Mouse (Mus musculus): ENCODE measurements around the gene Carmil1. TPM values are rescaled to one million over a fixed set of nuclear protein-coding genes. Genes with fewer than 3 reads are reported as not detected.

Gene Carmil1
- polyA plus RNA-seq, 1 experiment from 2014 or later: 44.8 TPM

GRCm38 (mm10) chr13:24195371-24195770 is 85.2 kb downstream of the Carmil1 start:
- Histone ChIP-seq H3K9ac (no peak overlapping the region), H3K4me2 (replicated peaks) (no peak overlapping the region), H3K9me3 (peaks cover 3% of the 10 kb centered on the region; the same call in 1 of the 2 replicates), H3K36me3 (no peaks in the 10 kb centered on the region), H3K4me3 (no peak overlapping the region), H3K4me1 (peaks cover 49% of the 10 kb centered on the region), H3K27me3 (no peaks in the 10 kb centered on the region), H3K27ac (peak overlapping the region; percentile 69; the same call in 1 of the 2 replicates)
- WGBS: 57% methylated on average over 3 of the region's 3 CpGs
- ATAC-seq (ENCODE audit: low FRiP score, low read depth): no peak

DNA sequence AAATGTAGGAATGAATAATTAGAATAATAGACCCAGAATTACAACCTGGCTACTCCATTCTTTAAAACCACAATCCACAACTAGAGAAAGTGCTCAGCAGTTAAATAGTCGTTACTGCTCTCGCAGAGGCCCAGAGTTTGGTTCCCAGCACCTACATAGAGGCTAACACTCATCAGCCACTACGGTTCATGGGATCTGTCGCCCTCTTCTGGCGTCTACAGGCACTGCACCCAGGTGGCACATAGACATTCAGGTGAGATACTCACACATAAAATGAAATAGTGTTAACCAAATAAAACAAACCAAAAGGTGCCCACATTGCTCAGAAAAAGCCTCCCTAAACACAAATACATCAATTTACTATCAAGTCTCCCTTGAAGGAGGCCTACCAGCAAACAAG is 86.6 kb downstream of the Carmil1 start:
- Histone ChIP-seq H3K9ac (no peak overlapping the region), H3K4me1 (peaks cover 35% of the 10 kb centered on the region), H3K27ac (0 out of 2 replicates have a peak overlapping the region, but pooled peaks have one; percentile 45), H3K27me3 (no peaks in the 10 kb centered on the region), H3K36me3 (no peaks in the 10 kb centered on the region), H3K4me2 (replicated peaks) (no peak overlapping the region), H3K9me3 (peaks cover 3% of the 10 kb centered on the region; the same call in 1 of the 2 replicates), H3K4me3 (no peak overlapping the region)
- 82% methylated on average over 5 of the region's 5 CpGs for WGBS
- ATAC-seq (ENCODE audit: low FRiP score, low read depth): no peak

- peaks cover 17% of the 10 kb centered on the region for H3K4me1 ChIP-seq
- H3K27ac ChIP-seq: no peak overlapping the region; the same call in 1 of the 2 replicates
- H3K4me3 ChIP-seq: no peak overlapping the region
- no peaks in the 10 kb centered on the region for H3K27me3 ChIP-seq
- WGBS: 78% methylated on average over 9 of the region's 9 CpGs
- H3K9me3 ChIP-seq: peaks cover 3% of the 10 kb centered on the region; the same call in 1 of the 2 replicates
- H3K9ac ChIP-seq: no peak overlapping the region
- no peaks in the 10 kb centered on the region for H3K36me3 ChIP-seq
- no peak overlapping the region for H3K4me2 ChIP-seq (replicated peaks)
- no peak for ATAC-seq (ENCODE audit: low FRiP score, low read depth)
Observed at GRCm38 (mm10) chr13:24190875-24191663, 89.5 kb downstream of the Carmil1 start.

GRCm38 (mm10) chr13:24187026-24187425 is 93.6 kb downstream of the Carmil1 start:
- no peak for ATAC-seq (ENCODE audit: low FRiP score, low read depth)
- Histone ChIP-seq H3K9me3 (no peaks in the 10 kb centered on the region), H3K4me3 (no peak overlapping the region), H3K27me3 (no peaks in the 10 kb centered on the region), H3K4me1 (peaks cover 4% of the 10 kb centered on the region), H3K27ac (no peak overlapping the region), H3K9ac (no peak overlapping the region), H3K36me3 (no peaks in the 10 kb centered on the region), H3K4me2 (replicated peaks) (no peak overlapping the region)
- WGBS: 37% methylated on average over 2 of the region's 2 CpGs

DNA sequence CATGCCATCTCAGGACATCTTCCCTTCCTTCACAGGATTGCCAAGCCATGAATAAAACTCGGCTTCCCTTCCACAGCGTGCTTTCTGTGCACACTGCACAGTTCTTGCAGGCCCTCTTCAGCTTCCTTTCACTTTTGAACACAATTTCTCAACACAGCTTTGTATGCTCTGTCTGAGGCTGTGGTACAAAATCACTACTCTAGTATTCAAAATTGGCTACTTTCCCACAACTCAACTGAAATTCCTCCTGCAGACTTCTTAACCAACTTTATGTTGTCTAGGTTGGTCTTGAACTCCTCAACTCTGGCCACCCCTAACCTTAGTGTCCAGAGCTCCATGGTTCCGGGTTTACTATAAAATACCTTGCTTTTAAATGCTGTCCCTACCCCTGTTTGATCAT is 95.0 kb downstream of the Carmil1 start:
- H3K36me3 ChIP-seq: no peaks in the 10 kb centered on the region
- no peak overlapping the region for H3K9ac ChIP-seq
- no peak overlapping the region for H3K27ac ChIP-seq
- no peaks in the 10 kb centered on the region for H3K9me3 ChIP-seq
- no peak for ATAC-seq (ENCODE audit: low FRiP score, low read depth)
- no peak overlapping the region for H3K4me2 ChIP-seq (replicated peaks)
- H3K4me3 ChIP-seq: no peak overlapping the region
- H3K27me3 ChIP-seq: no peaks in the 10 kb centered on the region
- peaks cover 4% of the 10 kb centered on the region for H3K4me1 ChIP-seq
- WGBS: 82% methylated on average over 3 of the region's 3 CpGs

DNA sequence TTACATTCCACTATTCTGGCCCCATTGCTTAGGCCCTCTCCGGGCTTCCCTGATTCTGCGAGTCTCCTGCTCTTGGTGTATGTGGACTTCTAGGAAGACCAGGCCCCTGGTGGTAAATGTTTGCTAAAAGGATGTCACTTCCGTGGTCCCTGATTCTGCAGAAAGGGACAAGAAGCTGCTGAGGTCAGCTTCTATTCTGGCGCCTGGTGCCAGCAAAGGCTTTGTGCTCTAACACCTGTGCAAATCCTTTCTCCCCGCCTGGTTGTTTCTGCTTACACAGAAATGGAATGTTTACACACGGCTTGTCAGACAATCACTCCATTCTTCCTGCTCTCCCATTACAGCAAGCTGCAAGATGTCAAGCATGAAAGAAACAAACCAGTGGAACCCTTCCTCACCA is 97.7 kb downstream of the Carmil1 start:
- Histone ChIP-seq H3K36me3 (no peaks in the 10 kb centered on the region), H3K4me1 (peaks cover 14% of the 10 kb centered on the region), H3K27ac (no peak overlapping the region; the same call in 1 of the 2 replicates), H3K9me3 (no peaks in the 10 kb centered on the region), H3K4me3 (no peak overlapping the region), H3K27me3 (no peaks in the 10 kb centered on the region), H3K4me2 (replicated peaks) (no peak overlapping the region), H3K9ac (no peak overlapping the region)
- 53% methylated on average over 6 of the region's 6 CpGs for WGBS
- ATAC-seq (ENCODE audit: low FRiP score, low read depth): no peak

DNA sequence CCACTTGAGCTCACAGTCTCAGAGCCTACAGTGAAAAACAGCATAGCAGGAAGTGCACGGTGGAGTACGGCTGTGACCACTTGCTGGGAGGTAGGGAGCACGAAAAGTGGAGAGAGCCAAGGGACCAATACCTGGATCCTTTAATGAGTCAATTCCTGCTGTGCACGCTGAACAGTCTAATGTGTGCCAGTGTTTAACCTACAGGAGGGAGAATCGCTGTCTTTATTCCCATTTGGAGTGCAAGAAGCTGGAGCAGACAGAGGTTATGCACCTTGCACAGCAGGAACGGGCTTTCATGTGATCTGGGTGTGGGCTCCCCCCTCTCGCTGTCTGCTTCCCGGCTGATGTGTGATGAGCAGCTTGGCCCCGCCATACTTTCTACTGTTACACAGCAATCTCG is 101.1 kb downstream of the Carmil1 start:
- no peak overlapping the region for H3K4me2 ChIP-seq (replicated peaks)
- H3K36me3 ChIP-seq: 0 out of 2 replicates have a peak, but pooled peaks cover 3% of the 10 kb centered on the region
- 68% methylated on average over 10 of the region's 10 CpGs for WGBS
- H3K4me1 ChIP-seq: peaks cover 20% of the 10 kb centered on the region
- H3K9me3 ChIP-seq: no peaks in the 10 kb centered on the region
- ATAC-seq (ENCODE audit: low FRiP score, low read depth): no peak
- H3K27ac ChIP-seq: no peak overlapping the region
- H3K4me3 ChIP-seq: no peak overlapping the region
- H3K27me3 ChIP-seq: no peaks in the 10 kb centered on the region
- no peak overlapping the region for H3K9ac ChIP-seq

DNA sequence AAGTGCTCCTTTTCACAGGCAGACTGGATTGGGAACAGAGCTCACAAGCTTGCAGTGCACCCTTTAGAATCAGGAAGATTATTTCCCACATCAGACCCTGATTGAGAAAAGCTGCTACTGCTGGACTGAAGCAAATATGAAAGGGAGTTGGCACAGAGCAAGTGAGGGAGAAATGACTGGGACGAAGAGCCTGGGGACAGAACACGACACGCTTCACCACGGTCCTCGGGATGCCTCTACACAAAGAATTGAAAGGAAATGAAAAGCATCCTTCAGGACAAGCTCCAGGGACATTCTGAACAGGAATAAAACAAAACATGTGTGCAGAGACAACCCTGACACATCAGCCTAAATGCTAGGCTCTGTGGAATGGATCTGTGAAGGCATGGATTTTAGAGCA is 103.0 kb downstream of the Carmil1 start:
- Histone ChIP-seq H3K4me2 (replicated peaks) (no peak overlapping the region), H3K27me3 (no peaks in the 10 kb centered on the region), H3K4me3 (no peak overlapping the region), H3K27ac (no peak overlapping the region), H3K36me3 (0 out of 2 replicates have a peak, but pooled peaks cover 3% of the 10 kb centered on the region), H3K9me3 (no peaks in the 10 kb centered on the region), H3K9ac (no peak overlapping the region), H3K4me1 (peaks cover 16% of the 10 kb centered on the region)
- 64% methylated on average over 5 of the region's 5 CpGs for WGBS
- no peak for ATAC-seq (ENCODE audit: low FRiP score, low read depth)

GRCm38 (mm10) chr13:24176835-24177234 is 103.8 kb downstream of the Carmil1 start:
- no peak overlapping the region for H3K9ac ChIP-seq
- H3K27me3 ChIP-seq: no peaks in the 10 kb centered on the region
- H3K4me3 ChIP-seq: no peak overlapping the region
- ATAC-seq (ENCODE audit: low FRiP score, low read depth): no peak
- no peak overlapping the region for H3K27ac ChIP-seq
- H3K4me2 ChIP-seq (replicated peaks): no peak overlapping the region
- 0 out of 2 replicates have a peak, but pooled peaks cover 3% of the 10 kb centered on the region for H3K36me3 ChIP-seq
- peaks cover 16% of the 10 kb centered on the region for H3K4me1 ChIP-seq
- WGBS: 64% methylated on average over 4 of the region's 4 CpGs
- H3K9me3 ChIP-seq: no peaks in the 10 kb centered on the region

GRCm38 (mm10) chr13:24169658-24170057 is 110.9 kb downstream of the Carmil1 start:
- Histone ChIP-seq H3K4me2 (replicated peaks) (no peak overlapping the region), H3K27me3 (no peaks in the 10 kb centered on the region), H3K36me3 (peaks cover 4% of the 10 kb centered on the region), H3K27ac (no peak overlapping the region), H3K4me1 (no peaks in the 10 kb centered on the region), H3K9ac (no peak overlapping the region), H3K4me3 (no peak overlapping the region), H3K9me3 (no peaks in the 10 kb centered on the region)
- ATAC-seq (ENCODE audit: low FRiP score, low read depth): no peak
- WGBS: 87% methylated on average over 1 of the region's 1 CpGs

DNA sequence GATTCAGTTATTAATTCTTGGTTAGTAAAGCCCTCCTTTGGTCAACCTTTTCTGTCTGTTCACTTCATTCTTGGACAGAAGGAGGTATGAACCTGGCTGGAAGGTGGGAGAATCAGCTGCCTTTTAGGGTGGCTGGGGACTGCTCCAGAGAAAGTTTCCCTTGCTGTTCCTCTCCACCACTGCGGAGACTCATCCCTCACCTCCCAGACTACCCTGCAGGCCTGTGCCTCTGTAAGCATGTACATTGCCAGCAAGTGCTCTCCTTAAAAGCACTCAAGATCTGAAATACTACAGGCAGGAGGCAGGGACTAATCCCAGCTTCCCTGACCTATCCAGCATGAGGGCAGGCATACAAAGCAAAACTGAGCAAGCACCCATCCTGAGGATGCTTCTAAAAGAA is 117.2 kb downstream of the Carmil1 start:
- no peaks in the 10 kb centered on the region for H3K4me1 ChIP-seq
- peaks cover 17% of the 10 kb centered on the region for H3K36me3 ChIP-seq
- ATAC-seq (ENCODE audit: low FRiP score, low read depth): no peak
- no peak overlapping the region for H3K4me2 ChIP-seq (replicated peaks)
- no peaks in the 10 kb centered on the region for H3K27me3 ChIP-seq
- 97% methylated on average over 1 of the region's 1 CpGs for WGBS
- no peak overlapping the region for H3K9ac ChIP-seq
- no peaks in the 10 kb centered on the region for H3K9me3 ChIP-seq
- H3K4me3 ChIP-seq: no peak overlapping the region
- no peak overlapping the region for H3K27ac ChIP-seq

- H3K4me1 ChIP-seq: no peaks in the 10 kb centered on the region
- no peak overlapping the region for H3K4me2 ChIP-seq (replicated peaks)
- no peak overlapping the region for H3K9ac ChIP-seq
- H3K4me3 ChIP-seq: no peak overlapping the region
- ATAC-seq (ENCODE audit: low FRiP score, low read depth): no peak
- H3K9me3 ChIP-seq: no peaks in the 10 kb centered on the region
- peaks cover 17% of the 10 kb centered on the region for H3K36me3 ChIP-seq
- H3K27me3 ChIP-seq: no peaks in the 10 kb centered on the region
- WGBS: 79% methylated on average over 4 of the region's 4 CpGs
- H3K27ac ChIP-seq: no peak overlapping the region
Observed at GRCm38 (mm10) chr13:24161105-24161504, 119.5 kb downstream of the Carmil1 start.

GRCm38 (mm10) chr13:24159972-24160371 is 120.6 kb downstream of the Carmil1 start:
- 0 out of 2 replicates have a peak, but pooled peaks cover 4% of the 10 kb centered on the region for H3K4me1 ChIP-seq
- H3K27me3 ChIP-seq: no peaks in the 10 kb centered on the region
- 83% methylated on average over 4 of the region's 4 CpGs for WGBS
- no peak overlapping the region for H3K27ac ChIP-seq
- no peak for ATAC-seq (ENCODE audit: low FRiP score, low read depth)
- H3K4me3 ChIP-seq: no peak overlapping the region
- H3K9me3 ChIP-seq: no peaks in the 10 kb centered on the region
- H3K36me3 ChIP-seq: peaks cover 17% of the 10 kb centered on the region
- no peak overlapping the region for H3K9ac ChIP-seq
- H3K4me2 ChIP-seq (replicated peaks): no peak overlapping the region

Data from limb, embryonic 13.5 days (tissue).